Mouse (Mus musculus) limb, embryonic 14.5 days (tissue): ENCODE measurements around the gene Olfr452. TPM values are rescaled to one million over a fixed set of nuclear protein-coding genes. Genes with fewer than 3 reads are reported as not detected.

ENCODE experiments used
- ATAC-seq: fragments of 200-750 bp; cut with Nextera tagmentation; 2 replicates; pipeline ENCODE4 v1.8.0; 2017; ENCODE audit warnings: low read depth, moderate number of reproducible peaks, moderate TSS enrichment; ENCODE audit not compliant: low FRiP score
- DNase-seq: peaks from one replicate; pipeline ENCODE4 v3.0.0-alpha.2; 2015; ENCODE audit warnings: low spot score
- H3K27ac ChIP-seq: fragments of 300-500 bp; sonication (generic); replicated peaks from 2 replicates; pipeline ENCODE4 v1.5.1; 2014; ENCODE audit warnings: low read depth, mild to moderate bottlenecking, low read length, moderate library complexity, mixed read lengths
- H3K27me3 ChIP-seq: fragments of 300-500 bp; sonication (generic); 2 replicates; pipeline ENCODE4 v1.6.1; 2014; ENCODE audit warnings: low read length, mixed read lengths; ENCODE audit not compliant: control insufficient read depth, insufficient read depth
- H3K36me3 ChIP-seq: fragments of 300-500 bp; sonication (generic); 2 replicates; pipeline ENCODE4 v1.6.1; 2014; ENCODE audit warnings: mild to moderate bottlenecking, low read length, moderate library complexity, mixed read lengths; ENCODE audit not compliant: control insufficient read depth, insufficient read depth
- H3K4me1 ChIP-seq: fragments of 300-500 bp; sonication (generic); 2 replicates; pipeline ENCODE4 v1.6.1; 2014; ENCODE audit warnings: antibody characterized with exemption, low read length, mixed read lengths; ENCODE audit not compliant: control insufficient read depth, insufficient read depth
- H3K4me2 ChIP-seq: fragments of 300-500 bp; sonication (generic); replicated peaks from 2 replicates; pipeline ENCODE4 v1.6.1; 2014; ENCODE audit warnings: low read depth, mild to moderate bottlenecking, low read length, moderate library complexity; ENCODE audit not compliant: severe bottlenecking
- H3K4me3 ChIP-seq: fragments of 300-500 bp; sonication (generic); replicated peaks from 2 replicates; pipeline ENCODE4 v1.5.1; 2014; ENCODE audit warnings: low read length
- H3K9ac ChIP-seq: fragments of 300-500 bp; sonication (generic); 2 replicates; pipeline ENCODE4 v1.6.1; 2014; ENCODE audit warnings: mild to moderate bottlenecking, low read depth, low read length, moderate library complexity; ENCODE audit not compliant: severe bottlenecking
- H3K9me3 ChIP-seq: fragments of 300-500 bp; sonication (generic); 2 replicates; pipeline ENCODE4 v1.6.1; 2016; ENCODE audit warnings: low read length; ENCODE audit not compliant: control insufficient read depth
- POLR2A ChIP-seq: fragments of 200-500 bp; IDR thresholded peaks from 2 replicates; pipeline ENCODE4 v1.8.0; 2012; ENCODE audit warnings: inconsistent platforms, mild to moderate bottlenecking, moderate library complexity, borderline replicate concordance; ENCODE audit not compliant: insufficient read depth, insufficient read length; ENCODE audit errors: extremely low read depth
- WGBS: fragments of 180-500 bp; shearing (Covaris S2); extraction: QIAGEN DNeasy Blood & Tissue Kit; methylation state at CpG from one replicate; pipeline ENCODE4 v1.1.7; 2014; 5-methylcytosine and 5-hydroxymethylcytosine counted together
- polyA plus RNA-seq, 2 experiments: library from polyadenylated mRNA; depleted of rRNA in 1 of 2; stranded (reverse) in 1 of 2; unstranded in 1 of 2; fragments of >200 nt; fragmentation: Nextera tagmentation in 1 of 2; extraction: Ambion mirVana in 1 of 2; gene quantifications; 2 replicates each; pipeline versions ENCODE4 v1.2.1 to v1.2.3; 2012 to 2014

Gene Olfr452
- polyA plus RNA-seq, 2 experiments = not detected

GRCm38 (mm10) chr6:42790247-42790948 lies 5.5 kb downstream of the Olfr452 start:
- DNase-seq (no peak), ATAC-seq (no peak)
- Histone ChIP-seq H3K27me3 (no peaks in the 10 kb centered on the region), H3K27ac (no peak overlapping the region), H3K4me1 (no peaks in the 10 kb centered on the region), H3K9ac (no peak overlapping the region), H3K4me3 (no peak overlapping the region), H3K36me3 (no peaks in the 10 kb centered on the region), H3K4me2 (no peak overlapping the region), H3K9me3 (no peaks in the 10 kb centered on the region)
- 45% methylated on average over 4 of the region's 4 CpGs for WGBS
- TF ChIP-seq POLR2A = no peak

DNA sequence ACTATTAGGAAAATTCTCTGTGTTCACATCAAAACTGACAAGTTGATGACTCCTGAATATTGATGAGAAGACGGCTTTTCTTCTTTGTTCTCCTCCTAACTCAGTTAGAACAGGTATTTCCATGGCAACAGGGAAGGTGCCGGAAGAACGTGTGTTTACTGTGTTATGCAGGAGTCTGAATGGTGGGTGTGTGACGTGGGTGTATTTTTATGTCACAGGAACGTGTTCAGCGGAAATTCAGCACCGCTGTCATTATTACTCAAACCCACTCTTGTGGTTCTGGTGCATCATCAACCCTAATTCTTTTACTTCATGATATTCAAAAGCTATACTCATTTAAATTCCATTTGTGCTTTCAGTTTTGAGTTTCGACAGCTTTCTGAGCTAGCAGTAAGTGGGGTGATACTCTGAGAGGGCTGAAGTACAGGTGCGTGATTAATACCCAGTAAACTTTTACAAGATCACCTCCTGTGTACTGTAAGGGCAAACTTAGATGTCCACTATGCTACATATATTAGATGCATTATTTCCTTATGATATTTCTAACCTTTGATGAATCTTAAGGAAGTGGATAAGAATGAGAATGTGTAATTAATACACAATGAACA lies 6.2 kb downstream of the Olfr452 start:
- Histone ChIP-seq H3K36me3 (no peaks in the 10 kb centered on the region), H3K4me1 (no peaks in the 10 kb centered on the region), H3K27ac (no peak overlapping the region), H3K4me3 (no peak overlapping the region), H3K4me2 (no peak overlapping the region), H3K9me3 (no peaks in the 10 kb centered on the region), H3K9ac (no peak overlapping the region), H3K27me3 (no peaks in the 10 kb centered on the region)
- ATAC-seq = no peak
- no peak for TF ChIP-seq POLR2A
- WGBS = 74% methylated on average over 9 of the region's 9 CpGs
- no peak for DNase-seq

DNA sequence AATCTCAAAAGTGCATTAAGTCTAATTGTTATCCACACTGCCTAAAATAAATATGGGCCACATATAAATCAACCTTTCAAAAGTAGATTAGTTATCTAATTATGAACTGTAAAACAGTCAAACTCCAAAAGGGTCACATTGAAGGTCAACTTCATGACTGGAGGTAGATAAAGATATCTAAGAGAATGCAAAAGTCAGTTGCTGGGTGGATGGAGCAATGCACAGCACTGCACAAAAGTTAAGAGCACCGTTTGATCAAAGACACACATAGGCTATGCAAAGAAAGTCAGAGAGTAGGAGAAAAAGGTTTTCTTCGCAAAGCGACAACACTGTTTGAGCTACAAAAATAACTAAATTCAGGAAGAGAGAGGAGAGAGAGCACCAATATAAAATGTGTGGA lies 10.1 kb downstream of the Olfr452 start:
- 92% methylated on average over 3 of the region's 3 CpGs for WGBS
- no peak for DNase-seq
- no peaks in the 10 kb centered on the region for H3K36me3 ChIP-seq

GRCm38 (mm10) chr6:42811639-42812038 lies 26.7 kb downstream of the Olfr452 start, which contains the start of gene Olfr450:
TSS of gene Olfr450 (plus strand) at chr6:42811939.
- Histone ChIP-seq H3K9ac (no peak within 1 kb of the TSS), H3K36me3 (no peaks in the 10 kb centered on the region), H3K27ac (no peak within 1 kb of the TSS), H3K4me2 (no peak within 1 kb of the TSS), H3K27me3 (no peaks in the 10 kb centered on the region), H3K9me3 (no peaks in the 10 kb centered on the region), H3K4me1 (no peaks in the 10 kb centered on the region), H3K4me3 (no peak within 1 kb of the TSS)
- no peak for TF ChIP-seq POLR2A
- WGBS = 82% methylated on average over 1 of the region's 1 CpGs
- ATAC-seq = no peak
- DNase-seq = no peak

More for the DNA sequence above, 10.1 kb downstream of the Olfr452 start:
- no peak overlapping the region for H3K27ac ChIP-seq
- no peaks in the 10 kb centered on the region for H3K27me3 ChIP-seq
- H3K9ac ChIP-seq = no peak overlapping the region
- TF ChIP-seq POLR2A = no peak
- H3K4me2 ChIP-seq = no peak overlapping the region
- no peaks in the 10 kb centered on the region for H3K4me1 ChIP-seq
- H3K9me3 ChIP-seq = no peaks in the 10 kb centered on the region
- no peak overlapping the region for H3K4me3 ChIP-seq
- no peak for ATAC-seq

DNA sequence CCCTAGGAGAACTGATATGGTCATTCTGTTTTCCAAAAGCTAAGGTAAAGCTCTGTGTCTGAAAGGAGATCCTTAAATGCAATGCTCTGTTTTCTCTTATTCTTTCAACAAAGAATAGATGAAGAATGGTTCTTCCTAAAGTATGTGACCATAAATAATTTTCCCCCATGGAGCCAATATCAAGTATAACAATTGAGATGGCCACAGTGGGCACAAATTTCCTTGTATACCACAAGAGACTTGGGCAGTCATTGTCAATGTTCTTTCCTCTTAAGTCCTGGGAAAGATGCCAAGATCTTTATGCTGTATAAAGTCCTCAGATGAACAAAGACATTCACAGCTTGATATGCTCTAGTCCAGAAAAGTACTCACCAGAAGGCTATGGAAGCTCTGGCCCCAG lies 49.2 kb downstream of the Olfr452 start, which contains the start of gene Olfr449:
Gene Olfr449, plus strand, starts transcription at position 301 of the 400 bp plus-strand sequence.
- Histone ChIP-seq H3K36me3 (no peaks in the 10 kb centered on the region), H3K9ac (no peak within 1 kb of the TSS), H3K4me3 (no peak within 1 kb of the TSS), H3K4me2 (no peak within 1 kb of the TSS), H3K27me3 (no peaks in the 10 kb centered on the region), H3K27ac (no peak within 1 kb of the TSS), H3K9me3 (no peaks in the 10 kb centered on the region), H3K4me1 (no peaks in the 10 kb centered on the region)
- TF ChIP-seq POLR2A = no peak
- DNase-seq (no peak), ATAC-seq (no peak)

Other genes starting within 250 kb of the Olfr452 start
- not detected in 2 replicates for gene Olfr455, start 237.5 kb upstream of the Olfr452 start, polyA plus RNA-seq (2012; rRNA removed)
- not detected in 2 replicates for gene Olfr455, start 237.5 kb upstream of the Olfr452 start, polyA plus RNA-seq (2014; fragmentation: Nextera tagmentation; extraction: Ambion mirVana)
- not detected in 2 replicates for gene Tcaf3, start 187.4 kb upstream of the Olfr452 start, polyA plus RNA-seq (2012; rRNA removed)
- not detected in 2 replicates for gene Tcaf3, start 187.4 kb upstream of the Olfr452 start, polyA plus RNA-seq (2014; fragmentation: Nextera tagmentation; extraction: Ambion mirVana)
- gene Tcaf2, start 139.8 kb upstream of the Olfr452 start, polyA plus RNA-seq (2012; rRNA removed) = 3.9 and 4.3 TPM in 2 replicates
- gene Tcaf2, start 139.8 kb upstream of the Olfr452 start, polyA plus RNA-seq (2014; fragmentation: Nextera tagmentation; extraction: Ambion mirVana) = 2.3 and 2.6 TPM in 2 replicates
- 58.7 and 64.1 TPM in 2 replicates for gene Tcaf1, start 75.0 kb upstream of the Olfr452 start, polyA plus RNA-seq (2012; rRNA removed)
- gene Tcaf1, start 75.0 kb upstream of the Olfr452 start, polyA plus RNA-seq (2014; fragmentation: Nextera tagmentation; extraction: Ambion mirVana) = 63.5 and 70.6 TPM in 2 replicates
- gene Olfr453, start 45.7 kb upstream of the Olfr452 start, polyA plus RNA-seq (2012; rRNA removed) = not detected in 2 replicates
- gene Olfr453, start 45.7 kb upstream of the Olfr452 start, polyA plus RNA-seq (2014; fragmentation: Nextera tagmentation; extraction: Ambion mirVana) = not detected in 2 replicates
- gene Olfr38, start 28.7 kb upstream of the Olfr452 start, polyA plus RNA-seq (2012; rRNA removed) = not detected in 2 replicates
- not detected in 2 replicates for gene Olfr38, start 28.7 kb upstream of the Olfr452 start, polyA plus RNA-seq (2014; fragmentation: Nextera tagmentation; extraction: Ambion mirVana)
- not detected in 2 replicates for gene Olfr450, start 26.8 kb downstream of the Olfr452 start, polyA plus RNA-seq (2012; rRNA removed)
- gene Olfr450, start 26.8 kb downstream of the Olfr452 start, polyA plus RNA-seq (2014; fragmentation: Nextera tagmentation; extraction: Ambion mirVana) = not detected in 2 replicates
- not detected in 2 replicates for gene Olfr449, start 49.3 kb downstream of the Olfr452 start, polyA plus RNA-seq (2012; rRNA removed)
- not detected in 2 replicates for gene Olfr449, start 49.3 kb downstream of the Olfr452 start, polyA plus RNA-seq (2014; fragmentation: Nextera tagmentation; extraction: Ambion mirVana)
- not detected in 2 replicates for gene Olfr448, start 105.3 kb downstream of the Olfr452 start, polyA plus RNA-seq (2012; rRNA removed)
- not detected in 2 replicates for gene Olfr448, start 105.3 kb downstream of the Olfr452 start, polyA plus RNA-seq (2014; fragmentation: Nextera tagmentation; extraction: Ambion mirVana)
- gene Olfr447, start 123.8 kb downstream of the Olfr452 start, polyA plus RNA-seq (2012; rRNA removed) = not detected in 2 replicates
- not detected in 2 replicates for gene Olfr447, start 123.8 kb downstream of the Olfr452 start, polyA plus RNA-seq (2014; fragmentation: Nextera tagmentation; extraction: Ambion mirVana)
- gene Olfr446, start 136.3 kb downstream of the Olfr452 start, polyA plus RNA-seq (2012; rRNA removed) = not detected in 2 replicates
- gene Olfr446, start 136.3 kb downstream of the Olfr452 start, polyA plus RNA-seq (2014; fragmentation: Nextera tagmentation; extraction: Ambion mirVana) = not detected in 2 replicates
- not detected in 2 replicates for gene Olfr444, start 164.0 kb downstream of the Olfr452 start, polyA plus RNA-seq (2012; rRNA removed)
- not detected in 2 replicates for gene Olfr444, start 164.0 kb downstream of the Olfr452 start, polyA plus RNA-seq (2014; fragmentation: Nextera tagmentation; extraction: Ambion mirVana)